In the genomic region with DNA sequence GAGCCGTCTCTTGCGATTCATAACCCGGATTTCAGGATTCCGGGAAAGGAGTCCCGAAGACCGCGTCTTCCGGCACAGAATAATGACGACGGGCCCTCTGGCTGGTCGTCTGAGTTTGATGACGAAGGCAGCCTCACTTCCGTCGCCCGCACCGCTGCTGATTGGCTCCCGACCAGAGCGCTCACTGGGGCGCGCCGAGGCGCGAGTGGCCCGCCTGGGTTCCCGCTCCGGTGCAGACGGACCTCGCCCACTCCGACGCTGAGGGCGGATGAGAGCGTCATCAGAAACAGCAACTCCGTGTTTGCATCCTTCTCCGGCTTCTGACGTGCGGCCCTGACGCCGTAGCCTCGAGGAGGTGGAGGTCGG, we compare ENCODE assay signal across 8 mouse cellular contexts. TPM values are rescaled to one million over a fixed set of nuclear protein-coding genes. Genes with fewer than 3 reads are reported as not detected.
DNase-seq lines count a peak whose midpoint lies in the region; ATAC-seq lines count a peak whose summit lies in the region.

TSS of gene Stk19 (minus strand) at position 90 of the 366 bp plus-strand sequence.
TSS of gene Dxo (plus strand) at position 164 of the 366 bp plus-strand sequence.

- peaks cover 33% of the 10 kb centered on the region for H3K4me1 ChIP-seq in heart, embryonic 10.5 days
- peaks cover 25% of the 10 kb centered on the region for H3K4me1 ChIP-seq in kidney, embryonic 15.5 days

- H3K36me3 ChIP-seq in heart, embryonic 10.5 days, result peaks cover 56% of the 10 kb centered on the region
- peaks cover 55% of the 10 kb centered on the region for H3K36me3 ChIP-seq in kidney, embryonic 15.5 days

- no peaks in the 10 kb centered on the region for H3K9me3 ChIP-seq in heart, embryonic 10.5 days
- no peaks in the 10 kb centered on the region for H3K9me3 ChIP-seq in kidney, embryonic 15.5 days (replicated peaks)

- DNase-seq in B cell, adult 2 months, result peak; percentile 93 to 94
- peak; percentile 99 for DNase-seq in brain, adult 2 months (ENCODE audit: low read depth, low spot score)
- peak; percentile 98 for DNase-seq in heart, embryonic 10.5 days (ENCODE audit: low spot score)
- DNase-seq in liver, result peak; percentile 96
- peak; percentile 94 to 97 for DNase-seq in spleen, postnatal 4 days (ENCODE audit: low spot score in 2 of 2)

- H3K9ac ChIP-seq in kidney, embryonic 15.5 days, result peak within 1 kb of the TSS; percentile 72

- peak within 1 kb of the TSS; percentile 87 for H3K27ac ChIP-seq in heart, embryonic 10.5 days
- H3K27ac ChIP-seq in kidney, embryonic 15.5 days, result peak within 1 kb of the TSS; percentile 63

- H3K27me3 ChIP-seq in heart, embryonic 10.5 days (ENCODE audit: insufficient read depth, poor library complexity, severe bottlenecking), result no peaks in the 10 kb centered on the region
- no peaks in the 10 kb centered on the region for H3K27me3 ChIP-seq in kidney, embryonic 15.5 days

- under 1% methylated on average over 40 of the region's 40 CpGs for WGBS in heart, embryonic 10.5 days
- under 1% methylated on average over 40 of the region's 40 CpGs for WGBS in kidney, embryonic 15.5 days

- H3K4me3 ChIP-seq in heart, embryonic 10.5 days, result peak within 1 kb of the TSS; percentile 94
- peak within 1 kb of the TSS; percentile 74 for H3K4me3 ChIP-seq in kidney, embryonic 15.5 days (replicated peaks)

- ATAC-seq in erythroblast, adult 5-6 weeks (replicated peaks; ENCODE audit: low FRiP score, poor library complexity, severe bottlenecking), result peak; percentile 94
- ATAC-seq in kidney, embryonic 15.5 days (replicated peaks; ENCODE audit: low FRiP score), result peak; percentile 94
- peak; percentile 80 for ATAC-seq in monocyte, adult 5-6 weeks (replicated peaks; ENCODE audit: insufficient number of reproducible peaks, low FRiP score, low TSS enrichment, poor library complexity, severe bottlenecking)

- H3K4me2 ChIP-seq in kidney, embryonic 15.5 days, result peak within 1 kb of the TSS; percentile 99

RNA-seq across cellular contexts. Expression of gene Stk19, which starts in this region (rescaled TPM):
- total RNA-seq in erythroblast, adult 5-6 weeks (2015; ENCODE audit: low replicate concordance), result 8.3 and 8.6 TPM in 2 replicates
- total RNA-seq in erythroblast, adult 5-6 weeks (2017; ENCODE audit: low replicate concordance), result 5.9 TPM in 2 replicates
- 22.3 and 22.8 TPM in 2 replicates for polyA plus RNA-seq in heart, embryonic 10.5 days (2016; fragmentation: Nextera tagmentation; extraction: Ambion mirVana)
- polyA plus RNA-seq in kidney, embryonic 15.5 days (2015; fragmentation: Nextera tagmentation; extraction: Ambion mirVana), result 29.4 and 29.6 TPM in 2 replicates
- 28.8 to 49.5 TPM (median 40.0 TPM) in 3 replicates for total RNA-seq in monocyte, adult 5-6 weeks (2017)

RNA-seq across cellular contexts. Expression of gene Dxo, which starts in this region (rescaled TPM):
- total RNA-seq in erythroblast, adult 5-6 weeks (2015; ENCODE audit: low replicate concordance), result 6.5 and 6.9 TPM in 2 replicates
- 3.5 and 19.9 TPM in 2 replicates for total RNA-seq in erythroblast, adult 5-6 weeks (2017; ENCODE audit: low replicate concordance)
- polyA plus RNA-seq in heart, embryonic 10.5 days (2016; fragmentation: Nextera tagmentation; extraction: Ambion mirVana), result 48.1 and 62.2 TPM in 2 replicates
- 62.7 and 73.0 TPM in 2 replicates for polyA plus RNA-seq in kidney, embryonic 15.5 days (2015; fragmentation: Nextera tagmentation; extraction: Ambion mirVana)
- total RNA-seq in monocyte, adult 5-6 weeks (2017), result 13.2 to 57.9 TPM (median 29.1 TPM) in 3 replicates

Comparison
In these comparisons a context has a peak if more than half of its experiments do, and no peak if none do; other contexts are left out.
1. Peak in every context shown above with its lines: DNase-seq, ATAC-seq, H3K4me3 ChIP-seq and H3K27ac ChIP-seq.